Mouse (Mus musculus) lung, postnatal 0 days (tissue): ENCODE measurements around the gene Trim46. TPM values are rescaled to one million over a fixed set of nuclear protein-coding genes. Genes with fewer than 3 reads are reported as not detected.

Experiments used
- ATAC-seq: fragments of 200-750 bp; cut with Nextera tagmentation; 2 replicates; pipeline ENCODE4 v1.8.0; 2017; ENCODE audit warnings: moderate library complexity
- DNase-seq: peaks from one replicate; pipeline ENCODE4 v3.0.0-alpha.2; 2016; ENCODE audit warnings: low spot score
- H3K27ac ChIP-seq: fragments of 300-500 bp; sonication (generic); 2 replicates; pipeline ENCODE4 v1.5.1; 2014; ENCODE audit warnings: antibody characterized with exemption, mild to moderate bottlenecking, low read length, mixed read lengths
- H3K27me3 ChIP-seq: fragments of 300-500 bp; sonication (generic); replicated peaks from 2 replicates; pipeline ENCODE4 v1.6.1; 2014; ENCODE audit warnings: low read length, mixed read lengths; ENCODE audit not compliant: insufficient read depth
- H3K36me3 ChIP-seq: fragments of 300-500 bp; sonication (generic); 2 replicates; pipeline ENCODE4 v1.6.1; 2014; ENCODE audit warnings: low read length, mixed read lengths; ENCODE audit not compliant: insufficient read depth
- H3K4me1 ChIP-seq: fragments of 300-500 bp; sonication (generic); 2 replicates; pipeline ENCODE4 v1.6.1; 2014; ENCODE audit warnings: antibody characterized with exemption, low read depth, low read length, mixed read lengths; ENCODE audit not compliant: insufficient read depth
- H3K4me2 ChIP-seq: fragments of 300-500 bp; sonication (generic); replicated peaks from 2 replicates; pipeline ENCODE4 v1.6.1; 2014; ENCODE audit warnings: low read depth, mild to moderate bottlenecking, low read length, moderate library complexity, mixed read lengths
- H3K4me3 ChIP-seq: fragments of 300-500 bp; sonication (generic); 2 replicates; pipeline ENCODE4 v1.5.1; 2014; ENCODE audit warnings: low read depth, low read length
- H3K9ac ChIP-seq: fragments of 300-500 bp; sonication (generic); replicated peaks from 2 replicates; pipeline ENCODE4 v1.6.1; 2014; ENCODE audit warnings: low read depth, mild to moderate bottlenecking
- H3K9me3 ChIP-seq: fragments of 300-500 bp; sonication (generic); 2 replicates; pipeline ENCODE4 v1.6.1; 2016; ENCODE audit warnings: low read length, mixed read lengths
- CTCF ChIP-seq: IDR thresholded peaks from 2 replicates; pipeline ENCODE4 v1.5.1; 2016; ENCODE audit warnings: antibody characterized with exemption, mild to moderate bottlenecking
- EP300 ChIP-seq: IDR thresholded peaks from 2 replicates; pipeline ENCODE4 v1.6.1; 2016; ENCODE audit warnings: antibody characterized with exemption, mild to moderate bottlenecking, control low read depth
- WGBS: fragments of 180-500 bp; shearing (Covaris S2); extraction: QIAGEN DNeasy Blood & Tissue Kit; methylation state at CpG from one replicate; pipeline ENCODE4 v1.1.7; 2014; 5-methylcytosine and 5-hydroxymethylcytosine counted together
- polyA plus RNA-seq: library from polyadenylated mRNA; unstranded; fragments of >200 nt; fragmentation: Nextera tagmentation; extraction: Ambion mirVana; gene quantifications from 2 replicates; pipeline ENCODE4 v1.2.1, GENCODE M21; 2015

Trim46 gene
- polyA plus RNA-seq, 1 experiment from 2014 or later, result 1.8 TPM

- no peak for ATAC-seq
- Histone ChIP-seq H3K27ac (peak overlapping the region; percentile 97), H3K36me3 (peaks cover 21% of the 10 kb centered on the region), H3K27me3 (no peaks in the 10 kb centered on the region), H3K4me3 (peak overlapping the region; percentile 76), H3K9me3 (no peaks in the 10 kb centered on the region), H3K4me2 (peak overlapping the region; percentile 81), H3K9ac (peak overlapping the region; percentile 81), H3K4me1 (peaks cover 8% of the 10 kb centered on the region; the same call in 1 of the 2 replicates)
- DNase-seq, result peak; percentile 81
- 15% methylated on average over 14 of the region's 14 CpGs for WGBS
- no peak for TF ChIP-seq EP300
- TF ChIP-seq CTCF, result no peak
These were observed 31.3 kb upstream of the Trim46 start for GRCm38 (mm10) chr3:89277281-89278021.

- H3K4me3 ChIP-seq, result no peak overlapping the region
- WGBS, result 79% methylated on average over 13 of the region's 13 CpGs
- no peak for TF ChIP-seq CTCF
- TF ChIP-seq EP300, result no peak
- H3K9me3 ChIP-seq, result no peaks in the 10 kb centered on the region
- no peak for ATAC-seq
- peak overlapping the region; percentile 81; the same call in 1 of the 2 replicates for H3K4me2 ChIP-seq
- H3K27me3 ChIP-seq, result no peaks in the 10 kb centered on the region
- H3K27ac ChIP-seq, result peak overlapping the region; percentile 97; the same call in 1 of the 2 replicates
- H3K9ac ChIP-seq, result no peak overlapping the region
- no peak for DNase-seq
- peaks cover 29% of the 10 kb centered on the region for H3K36me3 ChIP-seq
- H3K4me1 ChIP-seq, result no peaks in the 10 kb centered on the region
These were observed 30.0 kb upstream of the Trim46 start for GRCm38 (mm10) chr3:89276061-89276460.

DNA sequence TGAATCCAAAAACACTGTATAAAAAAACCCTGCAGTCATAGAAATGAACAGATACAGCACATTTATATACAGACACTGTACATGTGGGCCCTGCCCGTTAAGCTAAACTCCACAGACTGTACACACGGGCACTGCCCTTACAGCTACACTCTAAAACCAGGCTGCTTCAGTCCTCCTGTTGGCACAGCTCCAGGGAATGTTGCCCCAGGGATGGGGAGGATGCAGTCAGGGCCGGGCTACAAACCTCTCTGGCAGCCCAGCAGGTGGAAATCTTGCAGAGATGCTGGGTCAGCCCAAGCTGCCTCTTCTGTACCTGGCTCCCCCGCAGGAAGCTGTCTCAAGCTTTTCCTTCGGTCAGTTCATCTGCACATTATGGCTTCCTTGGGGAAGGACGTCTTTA lies 25.7 kb upstream of the Trim46 start:
- 48% methylated on average over 6 of the region's 6 CpGs for WGBS
- Histone ChIP-seq H3K27me3 (no peaks in the 10 kb centered on the region), H3K27ac (no peak overlapping the region), H3K36me3 (peaks cover 29% of the 10 kb centered on the region), H3K4me2 (no peak overlapping the region), H3K9me3 (no peaks in the 10 kb centered on the region), H3K4me3 (no peak overlapping the region), H3K9ac (no peak overlapping the region), H3K4me1 (peaks cover 16% of the 10 kb centered on the region; the same call in 1 of the 2 replicates)
- DNase-seq (peak; percentile 32), ATAC-seq (peak; percentile 25; the same call in 1 of the 2 replicates)
- TF ChIP-seq CTCF (no peak), EP300 (no peak)

GRCm38 (mm10) chr3:89270891-89271290 lies 24.8 kb upstream of the Trim46 start:
- Histone ChIP-seq H3K4me2 (peak overlapping the region; percentile 59), H3K27me3 (no peaks in the 10 kb centered on the region), H3K9me3 (no peaks in the 10 kb centered on the region), H3K36me3 (peaks cover 25% of the 10 kb centered on the region), H3K4me3 (peak overlapping the region; percentile 52; the same call in 1 of the 2 replicates), H3K4me1 (peaks cover 16% of the 10 kb centered on the region; the same call in 1 of the 2 replicates), H3K9ac (no peak overlapping the region), H3K27ac (peak overlapping the region; percentile 79)
- peak; percentile 41 for ATAC-seq
- peak; percentile 65 for DNase-seq
- TF ChIP-seq EP300 (no peak), CTCF (no peak)
- WGBS, result 49% methylated on average over 6 of the region's 6 CpGs

- WGBS, result 3% methylated on average over 34 of the region's 39 CpGs
- peak; percentile 83 for DNase-seq
- H3K27me3 ChIP-seq, result no peaks in the 10 kb centered on the region
- peaks cover 18% of the 10 kb centered on the region for H3K36me3 ChIP-seq
- H3K27ac ChIP-seq, result peak within 1 kb of the TSS; percentile 79
- H3K4me3 ChIP-seq, result peak within 1 kb of the TSS; percentile 52
- peak within 1 kb of the TSS; percentile 41 for H3K9ac ChIP-seq
- TF ChIP-seq EP300 (no peak), CTCF (peak; percentile 73)
- peaks cover 16% of the 10 kb centered on the region; the same call in 1 of the 2 replicates for H3K4me1 ChIP-seq
- H3K4me2 ChIP-seq, result peak within 1 kb of the TSS; percentile 59
- H3K9me3 ChIP-seq, result no peaks in the 10 kb centered on the region
- peak; percentile 69 for ATAC-seq
These were observed 24.1 kb upstream of the Trim46 start, which contains the start of gene Slc50a1 for GRCm38 (mm10) chr3:89270051-89270755. Slc50a1 (minus strand) TSS chr3:89270570.

DNA sequence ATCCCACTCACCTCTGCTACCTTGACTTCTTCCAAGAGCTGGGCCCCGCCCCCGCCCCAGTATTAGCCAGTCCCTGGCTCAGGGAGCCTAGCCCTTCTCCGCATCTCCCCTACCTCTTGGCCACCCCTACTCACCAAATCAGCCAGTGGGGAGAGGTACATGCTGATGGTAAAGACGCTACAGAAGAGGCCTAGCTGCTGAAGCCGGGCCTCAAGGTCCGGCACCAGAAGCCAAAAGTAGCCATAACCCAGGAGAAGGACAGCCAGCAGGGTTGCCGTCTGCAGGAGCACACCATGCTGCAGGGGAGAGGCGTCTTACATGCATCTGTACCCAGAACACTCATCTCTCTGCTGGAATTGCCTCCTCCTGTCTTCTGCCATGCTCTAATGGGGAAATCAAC lies 22.8 kb upstream of the Trim46 start:
- Histone ChIP-seq H3K36me3 (peaks cover 17% of the 10 kb centered on the region), H3K27ac (no peak overlapping the region), H3K4me3 (no peak overlapping the region), H3K9ac (no peak overlapping the region), H3K4me2 (no peak overlapping the region), H3K27me3 (no peaks in the 10 kb centered on the region), H3K9me3 (no peaks in the 10 kb centered on the region), H3K4me1 (peaks cover 16% of the 10 kb centered on the region; the same call in 1 of the 2 replicates)
- DNase-seq (no peak), ATAC-seq (no peak)
- TF ChIP-seq EP300 (no peak), CTCF (no peak)
- WGBS, result 77% methylated on average over 8 of the region's 8 CpGs
